Mouse (Mus musculus) thymus, postnatal 36 days (tissue): ENCODE data around the gene Alox12e.
A peak's percentile ranks its signal among the peaks of the same experiment; 100 is the strongest.

Experiments
- DNase-seq, 2 experiments: peaks; one replicate each; pipeline ENCODE4 v3.0.0; 2022; ENCODE audit warnings: mixed read lengths in 2 of 2

Alox12e gene

GRCm38 (mm10) chr11:70284757-70285156 is 37.7 kb downstream of the Alox12e start:
- DNase-seq: no peak

- no peak for DNase-seq
Measured at GRCm38 (mm10) chr11:70283666-70284065, 38.8 kb downstream of the Alox12e start.

GRCm38 (mm10) chr11:70280441-70280840 is 42.0 kb downstream of the Alox12e start:
- DNase-seq: peak in 1 of 2 experiments; percentile 26

GRCm38 (mm10) chr11:70278961-70279360 is 43.5 kb downstream of the Alox12e start:
- DNase-seq: no peak

- DNase-seq: no peak
Measured at GRCm38 (mm10) chr11:70271641-70272040, 50.8 kb downstream of the Alox12e start.

- DNase-seq: no peak
Measured at GRCm38 (mm10) chr11:70266405-70266804, 56.0 kb downstream of the Alox12e start.

GRCm38 (mm10) chr11:70265819-70266218 is 56.6 kb downstream of the Alox12e start:
- DNase-seq: no peak
